Mouse (Mus musculus) urinary bladder, postnatal 25 days (tissue): ENCODE results near the gene Plin1.

Source experiments
- DNase-seq: peaks from one replicate; pipeline ENCODE4 v3.0.0; 2022; ENCODE audit warnings: low spot score

Plin1 gene

GRCm38 (mm10) chr7:79736511-79736910, 3.8 kb upstream of the Plin1 start:
- no peak for DNase-seq

GRCm38 (mm10) chr7:79734563-79734962, 1.9 kb upstream of the Plin1 start:
- no peak for DNase-seq

GRCm38 (mm10) chr7:79731438-79731837, 1.3 kb downstream of the Plin1 start:
- DNase-seq: no peak

- no peak for DNase-seq
Observed at GRCm38 (mm10) chr7:79729743-79730370, 2.8 kb downstream of the Plin1 start.

GRCm38 (mm10) chr7:79729169-79729568, 3.5 kb downstream of the Plin1 start:
- peak; percentile 64 for DNase-seq

GRCm38 (mm10) chr7:79728219-79728618, 4.5 kb downstream of the Plin1 start:
- peak; percentile 47 for DNase-seq

GRCm38 (mm10) chr7:79727091-79727490, 5.6 kb downstream of the Plin1 start:
- peak; percentile 38 for DNase-seq

- peak; percentile 34 for DNase-seq
Observed at GRCm38 (mm10) chr7:79721386-79721977, 11.2 kb downstream of the Plin1 start.

GRCm38 (mm10) chr7:79715187-79715981, 17.3 kb downstream of the Plin1 start, which contains the start of gene Kif7:
Gene Kif7 (minus strand): TSS chr7:79715720.
- peak; percentile 72 for DNase-seq

GRCm38 (mm10) chr7:79710831-79711230, 21.9 kb downstream of the Plin1 start:
- DNase-seq: no peak

GRCm38 (mm10) chr7:79710130-79710607, 22.5 kb downstream of the Plin1 start:
- no peak for DNase-seq

- DNase-seq: no peak
Observed at GRCm38 (mm10) chr7:79705210-79705609, 27.5 kb downstream of the Plin1 start.

GRCm38 (mm10) chr7:79702755-79703154, 29.9 kb downstream of the Plin1 start:
- DNase-seq: no peak

GRCm38 (mm10) chr7:79696495-79696894, 36.2 kb downstream of the Plin1 start:
- DNase-seq: no peak

- DNase-seq: no peak
Observed at GRCm38 (mm10) chr7:79680231-79680630, 52.5 kb downstream of the Plin1 start.

GRCm38 (mm10) chr7:79679186-79679585, 53.5 kb downstream of the Plin1 start:
- DNase-seq: no peak

GRCm38 (mm10) chr7:79670900-79671604, 61.7 kb downstream of the Plin1 start:
- DNase-seq: no peak
